Mouse (Mus musculus) embryonic facial prominence, embryonic 12.5 days (tissue): ENCODE results near the gene Clec2l. TPM values are rescaled to one million over a fixed set of nuclear protein-coding genes. Genes with fewer than 3 reads are reported as not detected.
A peak's percentile ranks its signal among the peaks of the same experiment; 100 is the strongest.

Experiments
- ATAC-seq: fragments of 200-750 bp; cut with Nextera tagmentation; 2 replicates; pipeline ENCODE4 v1.8.0; 2017; ENCODE audit not compliant: insufficient number of reproducible peaks, insufficient read depth, low FRiP score, low TSS enrichment
- H3K27ac ChIP-seq: fragments of 300-500 bp; sonication (generic); 2 replicates; pipeline ENCODE4 v1.5.1; 2016; ENCODE audit warnings: mild to moderate bottlenecking
- H3K27me3 ChIP-seq: fragments of 300-500 bp; sonication (generic); 2 replicates; pipeline ENCODE4 v1.6.1; 2016; ENCODE audit warnings: mild to moderate bottlenecking, moderate library complexity
- H3K36me3 ChIP-seq: fragments of 300-500 bp; sonication (generic); 2 replicates; pipeline ENCODE4 v1.6.1; 2016; ENCODE audit warnings: mild to moderate bottlenecking
- H3K4me1 ChIP-seq: fragments of 300-500 bp; sonication (generic); 2 replicates; pipeline ENCODE4 v1.6.1; 2016
- H3K4me2 ChIP-seq: fragments of 300-500 bp; sonication (generic); replicated peaks from 2 replicates; pipeline ENCODE4 v1.6.1; 2016; ENCODE audit warnings: mild to moderate bottlenecking, moderate library complexity
- H3K4me3 ChIP-seq: fragments of 300-500 bp; sonication (generic); 2 replicates; pipeline ENCODE4 v1.5.1; 2016; ENCODE audit warnings: mild to moderate bottlenecking
- H3K9ac ChIP-seq: fragments of 300-500 bp; sonication (generic); 2 replicates; pipeline ENCODE4 v1.6.1; 2016; ENCODE audit warnings: mild to moderate bottlenecking, moderate library complexity
- H3K9me3 ChIP-seq: fragments of 300-500 bp; sonication (generic); 2 replicates; pipeline ENCODE4 v1.6.1; 2016; ENCODE audit warnings: mild to moderate bottlenecking, moderate library complexity
- WGBS: fragments of 180-500 bp; shearing (Covaris S2); methylation state at CpG from one replicate; pipeline ENCODE4 v1.1.7; 2016; 5-methylcytosine and 5-hydroxymethylcytosine counted together
- polyA plus RNA-seq: library from polyadenylated mRNA; unstranded; fragments of >200 nt; fragmentation: Nextera tagmentation; extraction: Ambion mirVana; gene quantifications from 2 replicates; pipeline ENCODE4 v1.2.1, GENCODE M21; 2016

Clec2l gene
- 2.8 and 5.2 TPM in 2 replicates for polyA plus RNA-seq

DNA sequence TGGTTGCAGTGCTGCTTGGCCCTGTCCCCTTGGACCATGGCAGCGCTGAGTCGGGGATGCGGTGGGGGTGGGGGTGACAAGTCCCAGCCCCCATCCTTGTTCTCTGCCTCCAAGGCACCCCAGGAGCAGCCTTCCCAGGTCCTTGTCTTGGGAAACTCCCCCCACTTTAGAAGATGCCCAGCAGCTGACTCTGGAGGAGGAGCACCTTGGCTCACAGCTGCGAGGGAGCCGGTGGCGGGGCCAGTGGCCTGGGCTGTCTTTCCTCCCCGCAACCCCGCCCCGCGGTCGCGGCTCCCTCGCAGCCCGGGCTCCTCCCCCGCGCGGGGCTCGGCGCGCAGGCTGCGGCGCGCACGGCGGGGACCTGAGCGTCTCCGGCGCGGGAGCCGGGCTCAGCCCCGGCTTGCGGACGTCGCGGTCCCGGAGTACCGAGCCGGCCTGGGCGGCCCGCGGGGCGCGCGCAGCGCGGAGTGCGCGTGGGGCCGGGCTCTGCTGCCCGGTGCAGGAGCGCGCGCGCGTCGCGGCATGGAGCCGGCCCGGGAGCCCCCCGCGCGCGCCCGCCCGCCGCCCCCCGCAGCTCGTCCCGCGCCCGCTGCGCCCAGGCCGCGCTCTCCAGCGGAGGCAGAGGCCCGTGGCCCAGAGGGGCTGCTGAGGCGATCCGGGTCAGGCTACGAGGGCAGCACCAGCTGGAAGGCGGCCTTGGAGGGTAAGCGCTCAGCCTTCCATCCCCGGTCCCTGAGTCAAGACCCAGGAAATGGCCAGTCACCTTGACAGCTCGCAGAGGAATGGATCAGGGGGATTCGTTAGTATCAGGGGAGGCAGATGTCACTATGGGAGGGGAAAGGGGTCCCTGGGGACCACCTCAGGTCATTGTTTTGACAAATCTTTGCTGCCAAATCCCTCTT is at the start of gene Clec2l:
Gene Clec2l, plus strand, starts transcription at position 356 of the 902 bp plus-strand sequence.
- Histone ChIP-seq H3K27ac (no peak within 1 kb of the TSS), H3K4me2 (peak within 1 kb of the TSS; percentile 92), H3K27me3 (peaks cover 39% of the 10 kb centered on the region; the same call in 1 of the 2 replicates), H3K9me3 (no peaks in the 10 kb centered on the region), H3K36me3 (no peaks in the 10 kb centered on the region), H3K9ac (peak within 1 kb of the TSS; percentile 71), H3K4me1 (no peaks in the 10 kb centered on the region), H3K4me3 (peak within 1 kb of the TSS; percentile 61)
- under 1% methylated on average over 63 of the region's 84 CpGs for WGBS
- peak; percentile 60 for ATAC-seq

DNA sequence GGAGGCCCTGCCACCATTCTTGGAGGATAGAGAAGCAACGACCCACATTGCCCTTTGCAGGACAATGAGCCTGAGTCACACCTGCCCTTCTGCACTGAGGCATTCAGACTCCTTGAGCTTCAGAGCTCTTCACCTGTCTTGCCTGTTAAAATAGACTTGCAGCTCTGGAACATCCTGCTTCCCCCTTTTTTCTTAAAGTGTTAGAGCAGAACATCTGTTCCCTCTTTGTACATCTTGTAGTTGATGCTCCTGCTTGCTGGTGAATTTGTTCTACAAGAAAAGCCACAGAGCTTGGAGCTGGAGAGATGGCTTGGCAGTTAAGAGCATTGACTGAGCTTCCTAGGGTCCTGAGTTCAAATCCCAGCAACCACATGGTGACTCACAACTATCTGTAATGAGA is 40.5 kb upstream of the Clec2l start:
- WGBS, result 94% methylated on average over 1 of the region's 1 CpGs
- H3K4me2 ChIP-seq, result no peak overlapping the region
- H3K36me3 ChIP-seq, result peaks cover 27% of the 10 kb centered on the region

DNA sequence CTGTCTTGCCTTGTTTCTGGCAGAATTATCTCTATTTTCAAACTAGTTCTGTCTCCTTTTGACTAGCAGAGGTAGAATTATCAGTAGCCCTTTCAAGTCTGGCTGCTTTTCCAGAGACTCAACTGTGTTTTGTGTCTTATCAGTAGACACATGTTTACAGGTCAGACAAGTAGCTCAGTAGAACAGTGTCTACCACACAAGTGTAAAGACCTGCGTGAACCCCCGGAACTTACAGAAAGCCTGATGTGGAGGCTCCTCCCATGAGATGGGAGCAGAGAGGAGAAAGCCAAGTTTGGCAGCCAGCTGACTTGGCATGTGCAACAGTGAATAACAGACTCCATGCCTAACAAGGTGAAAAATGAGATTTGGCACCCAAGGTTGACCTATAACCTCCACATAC is 39.4 kb upstream of the Clec2l start:
- H3K4me1 ChIP-seq, result no peaks in the 10 kb centered on the region
- peaks cover 24% of the 10 kb centered on the region for H3K36me3 ChIP-seq
- H3K9ac ChIP-seq, result no peak overlapping the region
- WGBS, result 85% methylated on average over 2 of the region's 2 CpGs
- H3K9me3 ChIP-seq, result no peaks in the 10 kb centered on the region
- no peak overlapping the region for H3K4me2 ChIP-seq
- H3K27me3 ChIP-seq, result no peaks in the 10 kb centered on the region
- no peak overlapping the region for H3K27ac ChIP-seq
- H3K4me3 ChIP-seq, result no peak overlapping the region
- no peak for ATAC-seq

More for the DNA sequence above, 40.5 kb upstream of the Clec2l start:
- Histone ChIP-seq H3K27me3 (no peaks in the 10 kb centered on the region), H3K9me3 (peaks cover 4% of the 10 kb centered on the region; the same call in 1 of the 2 replicates), H3K4me1 (no peaks in the 10 kb centered on the region), H3K9ac (no peak overlapping the region), H3K27ac (no peak overlapping the region), H3K4me3 (no peak overlapping the region)
- no peak for ATAC-seq

DNA sequence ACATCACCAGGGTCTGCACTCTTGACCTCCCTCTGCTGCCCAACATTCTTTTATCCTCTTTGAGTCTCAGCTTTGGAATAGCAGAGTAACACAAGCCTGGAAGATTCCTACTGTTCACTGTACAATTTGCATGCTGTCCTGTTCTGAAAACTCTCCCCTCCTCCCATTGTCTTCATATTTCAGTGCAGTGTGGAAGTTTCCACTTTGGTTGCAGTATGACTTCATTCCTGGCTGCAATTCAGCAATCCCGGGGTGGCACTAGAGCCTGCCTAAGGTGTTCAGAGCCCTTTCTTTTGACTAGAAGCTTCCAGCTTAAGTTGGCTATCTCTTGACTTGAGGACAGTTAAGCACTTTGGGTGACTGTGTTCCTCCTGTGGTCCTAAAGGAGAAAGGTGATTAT is 38.4 kb upstream of the Clec2l start:
- Histone ChIP-seq H3K9ac (no peak overlapping the region), H3K9me3 (no peaks in the 10 kb centered on the region), H3K27me3 (no peaks in the 10 kb centered on the region), H3K4me3 (no peak overlapping the region), H3K4me1 (no peaks in the 10 kb centered on the region), H3K27ac (no peak overlapping the region), H3K4me2 (no peak overlapping the region), H3K36me3 (peaks cover 14% of the 10 kb centered on the region)
- 78% methylated on average over 1 of the region's 1 CpGs for WGBS
- ATAC-seq, result no peak

DNA sequence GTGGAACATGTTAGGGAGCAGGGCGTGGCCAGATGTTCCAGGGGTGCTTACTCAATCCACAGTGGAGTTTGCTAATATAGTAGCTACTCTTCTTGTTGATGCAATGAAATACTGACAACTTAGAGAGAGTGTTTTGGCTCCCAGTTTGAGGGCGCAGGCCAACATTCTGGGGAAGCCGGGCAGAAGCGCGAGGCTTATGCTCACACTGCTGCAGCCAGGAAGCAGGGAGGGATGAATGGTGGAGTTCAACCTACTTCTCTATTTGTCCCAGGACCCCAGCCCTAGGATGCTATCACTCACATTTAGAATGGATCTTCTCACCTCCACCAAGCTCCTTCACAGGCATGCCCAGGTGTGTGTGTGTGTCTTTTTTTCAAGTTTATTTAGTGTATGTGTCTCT is 36.8 kb upstream of the Clec2l start:
- no peak overlapping the region for H3K9ac ChIP-seq
- WGBS, result 96% methylated on average over 5 of the region's 5 CpGs
- ATAC-seq, result no peak

DNA sequence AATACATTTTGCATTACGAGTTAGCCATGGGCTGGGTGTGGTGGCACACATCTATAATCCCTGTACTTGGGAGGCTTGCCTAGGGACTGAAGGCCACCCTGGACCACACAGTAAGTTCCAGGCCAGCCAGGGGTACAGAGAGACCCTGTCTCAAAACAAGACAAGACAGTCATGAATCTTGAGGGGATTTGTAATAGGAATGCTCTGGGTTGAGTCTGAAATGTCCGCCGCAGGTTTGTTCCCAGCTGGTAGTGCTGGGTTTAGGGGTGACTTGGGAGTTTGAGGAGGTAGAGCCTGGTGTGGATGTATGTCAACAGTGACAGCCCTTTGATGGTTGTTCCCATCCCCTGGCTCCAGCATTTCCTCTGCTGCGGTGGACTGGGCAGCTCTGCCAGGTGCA is 35.8 kb upstream of the Clec2l start:
- no peak for ATAC-seq
- no peak overlapping the region for H3K27ac ChIP-seq
- H3K36me3 ChIP-seq, result peaks cover 5% of the 10 kb centered on the region; the same call in 1 of the 2 replicates

More for the DNA sequence above, 36.8 kb upstream of the Clec2l start:
- 0 out of 2 replicates have a peak, but pooled peaks cover 9% of the 10 kb centered on the region for H3K36me3 ChIP-seq
- H3K9me3 ChIP-seq, result no peaks in the 10 kb centered on the region
- H3K4me3 ChIP-seq, result no peak overlapping the region
- H3K4me1 ChIP-seq, result no peaks in the 10 kb centered on the region
- H3K27ac ChIP-seq, result no peak overlapping the region
- no peaks in the 10 kb centered on the region for H3K27me3 ChIP-seq
- no peak overlapping the region for H3K4me2 ChIP-seq

GRCm38 (mm10) chr6:38627486-38627885 is 35.4 kb upstream of the Clec2l start:
- H3K36me3 ChIP-seq, result peaks cover 5% of the 10 kb centered on the region; the same call in 1 of the 2 replicates
- no peaks in the 10 kb centered on the region for H3K27me3 ChIP-seq
- no peak overlapping the region for H3K4me3 ChIP-seq
- no peaks in the 10 kb centered on the region for H3K9me3 ChIP-seq
- no peak overlapping the region for H3K27ac ChIP-seq
- no peak overlapping the region for H3K9ac ChIP-seq
- 83% methylated on average over 4 of the region's 4 CpGs for WGBS
- H3K4me2 ChIP-seq, result no peak overlapping the region
- H3K4me1 ChIP-seq, result no peaks in the 10 kb centered on the region
- ATAC-seq, result no peak

More for the DNA sequence above, 35.8 kb upstream of the Clec2l start:
- Histone ChIP-seq H3K27me3 (no peaks in the 10 kb centered on the region), H3K4me3 (no peak overlapping the region), H3K4me1 (no peaks in the 10 kb centered on the region), H3K9ac (no peak overlapping the region), H3K9me3 (no peaks in the 10 kb centered on the region), H3K4me2 (no peak overlapping the region)
- WGBS, result 91% methylated on average over 4 of the region's 4 CpGs

GRCm38 (mm10) chr6:38629556-38629955 is 33.3 kb upstream of the Clec2l start:
- ATAC-seq, result no peak
- Histone ChIP-seq H3K27me3 (peaks cover 17% of the 10 kb centered on the region), H3K4me2 (no peak overlapping the region), H3K9ac (no peak overlapping the region), H3K9me3 (no peaks in the 10 kb centered on the region), H3K36me3 (peaks cover 5% of the 10 kb centered on the region; the same call in 1 of the 2 replicates), H3K4me1 (no peaks in the 10 kb centered on the region), H3K27ac (no peak overlapping the region), H3K4me3 (no peak overlapping the region)
- WGBS, result 84% methylated on average over 1 of the region's 1 CpGs

DNA sequence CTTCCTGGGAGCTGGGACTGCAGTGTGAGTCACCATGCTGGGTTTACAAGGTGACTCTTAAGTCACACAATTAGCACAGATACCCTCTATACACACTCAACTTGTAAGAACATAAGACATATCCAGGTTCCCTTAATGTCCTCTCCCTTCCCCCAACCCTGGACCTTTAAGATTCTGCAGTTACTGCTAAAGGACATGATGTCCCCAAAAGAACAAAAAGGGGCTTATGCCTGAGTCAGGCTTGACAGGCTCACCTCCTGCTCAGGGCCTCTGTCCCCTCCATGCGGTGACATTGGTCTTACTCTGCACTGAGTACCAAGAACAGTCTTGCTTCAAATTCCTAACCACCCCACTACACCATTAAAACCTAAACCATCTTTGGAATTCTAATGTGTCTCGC is 30.0 kb upstream of the Clec2l start:
- WGBS, result 86% methylated on average over 2 of the region's 2 CpGs
- Histone ChIP-seq H3K4me3 (no peak overlapping the region), H3K4me2 (no peak overlapping the region), H3K27me3 (peaks cover 49% of the 10 kb centered on the region), H3K9me3 (no peaks in the 10 kb centered on the region), H3K9ac (no peak overlapping the region), H3K36me3 (peaks cover 4% of the 10 kb centered on the region; the same call in 1 of the 2 replicates), H3K4me1 (peaks cover 15% of the 10 kb centered on the region), H3K27ac (no peak overlapping the region)
- no peak for ATAC-seq

- no peak for ATAC-seq
- Histone ChIP-seq H3K27ac (no peak overlapping the region), H3K4me2 (no peak overlapping the region), H3K9ac (no peak overlapping the region), H3K9me3 (no peaks in the 10 kb centered on the region), H3K27me3 (peaks cover 62% of the 10 kb centered on the region), H3K36me3 (no peaks in the 10 kb centered on the region; the same call in 1 of the 2 replicates), H3K4me1 (peaks cover 15% of the 10 kb centered on the region), H3K4me3 (no peak overlapping the region)
- WGBS, result 78% methylated on average over 8 of the region's 8 CpGs
Measured at GRCm38 (mm10) chr6:38634461-38634860, 28.4 kb upstream of the Clec2l start.

- Histone ChIP-seq H3K27me3 (peaks cover 79% of the 10 kb centered on the region), H3K4me1 (peaks cover 15% of the 10 kb centered on the region), H3K9ac (peak overlapping the region; percentile 59), H3K4me3 (peak overlapping the region; percentile 50), H3K36me3 (no peaks in the 10 kb centered on the region; the same call in 1 of the 2 replicates), H3K27ac (no peak overlapping the region), H3K9me3 (no peaks in the 10 kb centered on the region), H3K4me2 (peak overlapping the region; percentile 99)
- WGBS, result 2% methylated on average over 70 of the region's 72 CpGs
- ATAC-seq, result peak; percentile 73; the same call in 1 of the 2 replicates
Measured at GRCm38 (mm10) chr6:38635941-38636851, 26.7 kb upstream of the Clec2l start.
